Mouse (Mus musculus) midbrain, postnatal 0 days (tissue): ENCODE measurements around the gene Inka1. TPM values are rescaled to one million over a fixed set of nuclear protein-coding genes. Genes with fewer than 3 reads are reported as not detected.

Source experiments
- ATAC-seq: fragments of 200-750 bp; cut with Nextera tagmentation; 2 replicates; pipeline ENCODE4 v1.8.0; 2017; ENCODE audit warnings: moderate number of reproducible peaks, mild to moderate bottlenecking, moderate TSS enrichment, moderate library complexity; ENCODE audit not compliant: low FRiP score
- DNase-seq: peaks from one replicate; pipeline ENCODE4 v3.0.0-alpha.2; 2015; ENCODE audit warnings: low spot score
- H3K27ac ChIP-seq: fragments of 300-500 bp; sonication (generic); 2 replicates; pipeline ENCODE4 v1.5.1; 2014; ENCODE audit warnings: low read depth, mild to moderate bottlenecking, low read length, mixed read lengths
- H3K27me3 ChIP-seq: fragments of 300-500 bp; sonication (generic); 2 replicates; pipeline ENCODE4 v1.6.1; 2014; ENCODE audit warnings: low read length, control low read depth, mixed read lengths; ENCODE audit not compliant: insufficient read depth
- H3K36me3 ChIP-seq: fragments of 300-500 bp; sonication (generic); 2 replicates; pipeline ENCODE4 v1.6.1; 2014; ENCODE audit warnings: low read length, control low read depth, mixed read lengths; ENCODE audit not compliant: insufficient read depth
- H3K4me1 ChIP-seq: fragments of 300-500 bp; sonication (generic); 2 replicates; pipeline ENCODE4 v1.6.1; 2014; ENCODE audit warnings: mild to moderate bottlenecking, control low read depth, antibody characterized with exemption, low read length, mixed read lengths; ENCODE audit not compliant: insufficient read depth
- H3K4me2 ChIP-seq: fragments of 300-500 bp; sonication (generic); 2 replicates; pipeline ENCODE4 v1.6.1; 2014; ENCODE audit warnings: low read depth, mild to moderate bottlenecking, low read length, mixed read lengths; ENCODE audit not compliant: poor library complexity, severe bottlenecking
- H3K4me3 ChIP-seq: fragments of 300-500 bp; sonication (generic); 2 replicates; pipeline ENCODE4 v1.5.1; 2014; ENCODE audit warnings: low read depth, mild to moderate bottlenecking, low read length, moderate library complexity
- H3K9ac ChIP-seq: fragments of 300-500 bp; sonication (generic); replicated peaks from 2 replicates; pipeline ENCODE4 v1.6.1; 2014; ENCODE audit warnings: mild to moderate bottlenecking, low read length, moderate library complexity, mixed read lengths; ENCODE audit not compliant: poor library complexity, severe bottlenecking
- H3K9me3 ChIP-seq: fragments of 300-500 bp; sonication (generic); 2 replicates; pipeline ENCODE4 v1.6.1; 2016; ENCODE audit warnings: low read length, control low read depth
- CTCF ChIP-seq: IDR thresholded peaks from 2 replicates; pipeline ENCODE4 v1.5.1; 2016; ENCODE audit warnings: antibody characterized with exemption, mild to moderate bottlenecking
- WGBS: fragments of 180-500 bp; shearing (Covaris S2); extraction: QIAGEN DNeasy Blood & Tissue Kit; methylation state at CpG from one replicate; pipeline ENCODE4 v1.1.7; 2014; 5-methylcytosine and 5-hydroxymethylcytosine counted together
- polyA plus RNA-seq: library from polyadenylated mRNA; unstranded; fragments of >200 nt; fragmentation: Nextera tagmentation; extraction: Ambion mirVana; gene quantifications from 2 replicates; pipeline ENCODE4 v1.2.1, GENCODE M21; 2015
- total RNA-seq: library from RNA; depleted of rRNA; stranded (reverse); fragments of >200 nt; gene quantifications from 2 replicates; pipeline ENCODE4 v1.2.3, GENCODE M21; 2014

Inka1 gene
- total and polyA plus RNA-seq, 2 experiments from 2014 or later, result 14.8 to 16.2 TPM

DNA sequence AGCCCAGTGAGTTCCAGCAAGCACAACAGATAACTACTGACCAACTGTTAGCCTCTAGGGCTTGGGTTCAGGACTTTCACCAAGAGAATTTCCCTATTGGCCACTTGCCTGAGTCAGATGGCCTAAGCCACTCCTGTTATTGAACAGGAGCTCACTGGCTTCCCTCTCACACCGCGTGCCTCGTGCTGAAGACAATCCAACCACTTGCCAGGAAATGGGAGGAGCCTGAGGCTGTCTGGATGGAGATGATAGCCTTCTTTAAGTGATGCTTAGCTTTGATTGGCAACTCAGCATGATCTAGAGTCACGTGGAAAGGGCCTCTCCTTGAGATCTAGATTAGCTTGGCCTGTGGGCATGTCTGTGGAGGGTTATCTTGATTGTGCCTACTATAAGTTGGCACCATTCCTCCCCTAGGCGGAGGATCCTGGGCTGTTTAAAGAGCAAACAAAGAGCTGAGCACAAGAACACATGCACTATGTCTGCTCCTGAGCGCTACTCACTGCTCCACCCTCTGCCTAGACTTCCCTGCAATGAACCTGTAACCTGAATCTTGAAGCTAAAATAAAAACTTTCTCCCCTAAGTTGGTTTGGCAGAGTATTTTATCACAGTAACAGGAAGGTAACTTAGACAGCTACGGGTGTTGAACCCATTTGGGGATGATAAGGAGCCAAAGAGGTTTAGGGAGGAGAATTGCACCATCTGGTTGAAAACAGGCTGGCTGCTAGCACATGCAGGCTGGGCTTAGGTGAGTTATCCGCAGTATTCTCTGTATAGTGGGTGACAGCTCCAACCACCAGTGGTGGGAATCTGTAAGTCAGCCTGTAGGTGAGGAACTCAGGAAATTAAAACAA, 13.8 kb downstream of the Inka1 start:
- no peak overlapping the region for H3K9ac ChIP-seq
- no peak for TF ChIP-seq CTCF
- H3K4me1 ChIP-seq, result no peaks in the 10 kb centered on the region
- no peak overlapping the region for H3K4me3 ChIP-seq
- 87% methylated on average over 8 of the region's 8 CpGs for WGBS
- H3K27ac ChIP-seq, result no peak overlapping the region
- ATAC-seq, result no peak
- no peak overlapping the region for H3K4me2 ChIP-seq
- no peaks in the 10 kb centered on the region for H3K27me3 ChIP-seq
- no peak for DNase-seq
- H3K36me3 ChIP-seq, result peaks cover 6% of the 10 kb centered on the region; the same call in 1 of the 2 replicates
- no peaks in the 10 kb centered on the region for H3K9me3 ChIP-seq

DNA sequence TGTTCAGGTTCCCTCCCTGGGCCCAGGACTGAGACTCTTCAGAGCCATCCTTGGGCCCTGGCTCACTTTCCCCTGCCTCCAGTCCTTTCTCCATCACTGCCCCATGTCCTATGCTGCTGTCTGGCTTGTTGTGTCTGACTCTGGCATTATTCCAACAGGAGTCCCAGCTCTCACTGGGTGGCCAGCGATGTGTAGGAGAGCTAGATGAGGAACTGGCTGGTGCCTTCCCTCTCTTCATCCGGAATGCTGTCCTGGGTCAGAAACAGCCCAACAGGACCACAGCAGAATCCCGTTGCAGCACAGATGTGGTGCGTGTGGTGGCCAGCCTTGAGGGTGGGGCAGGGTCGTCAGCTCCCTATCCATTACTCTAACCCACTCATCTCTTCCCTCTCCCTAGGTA, 15.4 kb downstream of the Inka1 start:
- Histone ChIP-seq H3K36me3 (peaks cover 6% of the 10 kb centered on the region; the same call in 1 of the 2 replicates), H3K4me2 (no peak overlapping the region), H3K9ac (no peak overlapping the region), H3K27me3 (no peaks in the 10 kb centered on the region), H3K4me1 (no peaks in the 10 kb centered on the region), H3K27ac (no peak overlapping the region), H3K4me3 (no peak overlapping the region), H3K9me3 (no peaks in the 10 kb centered on the region)
- DNase-seq (no peak), ATAC-seq (no peak)
- 80% methylated on average over 5 of the region's 5 CpGs for WGBS
- no peak for TF ChIP-seq CTCF

DNA sequence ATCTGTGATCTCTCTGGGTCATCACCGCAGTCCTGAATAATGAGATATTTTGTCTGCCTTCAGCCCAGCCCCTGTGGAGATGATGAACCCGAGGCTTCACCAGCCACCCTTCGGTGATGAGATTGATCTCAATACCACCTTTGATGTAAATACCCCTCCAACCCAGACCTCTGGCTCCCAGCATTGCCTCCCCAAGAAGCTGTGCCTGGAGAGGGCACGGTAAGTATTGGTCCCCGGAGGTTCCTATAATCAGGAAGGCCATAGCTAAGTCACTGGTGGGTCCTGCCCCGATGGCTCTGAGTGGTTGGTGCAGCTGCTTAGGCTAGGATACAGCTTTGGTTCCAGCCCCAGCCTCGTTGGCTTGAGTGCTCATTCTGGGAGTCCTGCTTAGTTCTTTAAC, 17.1 kb downstream of the Inka1 start:
- H3K4me1 ChIP-seq, result no peaks in the 10 kb centered on the region
- H3K27ac ChIP-seq, result no peak overlapping the region
- H3K9me3 ChIP-seq, result no peaks in the 10 kb centered on the region
- no peak for TF ChIP-seq CTCF
- 91% methylated on average over 7 of the region's 7 CpGs for WGBS
- peaks cover 6% of the 10 kb centered on the region; the same call in 1 of the 2 replicates for H3K36me3 ChIP-seq
- no peak overlapping the region for H3K4me2 ChIP-seq
- DNase-seq (no peak), ATAC-seq (no peak)
- H3K9ac ChIP-seq, result no peak overlapping the region
- H3K27me3 ChIP-seq, result no peaks in the 10 kb centered on the region
- H3K4me3 ChIP-seq, result no peak overlapping the region

DNA sequence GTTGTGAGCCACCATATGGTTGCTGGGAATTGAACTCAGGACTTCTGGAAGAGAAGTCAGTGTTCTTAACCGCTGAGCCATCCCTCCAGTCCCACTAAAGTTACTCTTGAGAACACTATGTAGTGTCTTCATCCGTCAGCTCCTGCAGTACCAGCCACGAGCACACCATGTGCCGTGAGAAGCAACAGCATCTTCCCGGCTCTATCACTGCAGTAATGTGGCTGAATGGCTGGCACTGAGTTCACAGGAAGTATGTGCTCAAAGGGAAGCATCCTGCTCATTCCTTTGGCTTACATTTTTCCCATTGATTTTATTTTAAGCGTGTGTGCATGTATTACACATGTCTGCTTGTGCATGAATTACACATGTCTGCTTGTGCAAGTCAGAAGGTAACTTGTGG, 18.2 kb downstream of the Inka1 start:
- Histone ChIP-seq H3K36me3 (peaks cover 6% of the 10 kb centered on the region; the same call in 1 of the 2 replicates), H3K4me2 (no peak overlapping the region), H3K4me1 (peaks cover under 1% of the 10 kb centered on the region), H3K27me3 (no peaks in the 10 kb centered on the region), H3K4me3 (no peak overlapping the region), H3K9ac (no peak overlapping the region), H3K9me3 (no peaks in the 10 kb centered on the region), H3K27ac (no peak overlapping the region)
- ATAC-seq, result no peak
- DNase-seq, result no peak
- TF ChIP-seq CTCF, result no peak
- 83% methylated on average over 6 of the region's 6 CpGs for WGBS

DNA sequence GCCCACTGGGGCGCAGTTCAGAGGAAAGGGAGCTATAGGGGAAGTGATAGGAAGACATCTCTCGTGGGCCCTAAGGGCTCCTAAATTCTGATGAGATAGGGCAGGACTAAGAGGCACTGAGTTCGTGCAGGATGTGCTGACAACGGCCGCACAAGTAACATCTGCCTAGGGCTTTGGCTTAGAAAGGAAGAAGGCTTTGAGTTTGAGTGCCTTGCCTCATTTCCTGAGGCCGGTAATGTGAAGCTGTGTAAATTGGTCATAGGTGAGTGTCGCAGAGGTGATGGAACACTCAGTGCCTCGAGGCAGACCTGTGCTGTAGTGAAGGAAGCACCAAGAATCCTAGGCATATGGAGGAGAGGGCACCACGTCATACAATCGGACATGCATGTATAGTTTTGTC, 19.0 kb downstream of the Inka1 start:
- H3K4me2 ChIP-seq, result no peak overlapping the region
- peaks cover 3% of the 10 kb centered on the region; the same call in 1 of the 2 replicates for H3K36me3 ChIP-seq
- WGBS, result 90% methylated on average over 10 of the region's 10 CpGs
- ATAC-seq, result no peak
- no peak for DNase-seq
- H3K4me1 ChIP-seq, result peaks cover 8% of the 10 kb centered on the region
- no peak overlapping the region for H3K27ac ChIP-seq
- H3K9me3 ChIP-seq, result no peaks in the 10 kb centered on the region
- H3K27me3 ChIP-seq, result no peaks in the 10 kb centered on the region
- no peak overlapping the region for H3K4me3 ChIP-seq
- no peak overlapping the region for H3K9ac ChIP-seq
- TF ChIP-seq CTCF, result no peak

DNA sequence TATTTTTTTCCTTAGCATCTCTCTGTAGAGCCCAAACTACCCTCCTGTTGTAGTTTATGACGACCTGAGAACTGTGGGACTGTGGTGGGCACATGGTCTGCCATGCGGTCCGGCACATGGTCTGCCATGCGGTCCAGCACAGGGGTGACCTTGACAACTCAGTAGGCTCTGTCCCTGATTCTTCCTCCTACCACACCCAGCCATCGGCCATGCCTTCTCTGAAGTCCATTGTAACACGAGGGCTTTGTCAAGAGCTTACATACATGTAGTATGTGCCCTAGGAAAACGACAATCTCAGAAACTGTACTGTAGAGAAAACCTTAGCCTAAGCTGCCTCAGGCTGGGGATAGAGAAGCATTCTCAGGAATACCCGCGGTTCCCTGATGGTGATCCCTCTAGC, 21.0 kb downstream of the Inka1 start:
- TF ChIP-seq CTCF, result no peak
- Histone ChIP-seq H3K4me2 (no peak overlapping the region), H3K36me3 (no peaks in the 10 kb centered on the region; the same call in 1 of the 2 replicates)

More for the DNA sequence above, 21.0 kb downstream of the Inka1 start:
- no peak overlapping the region for H3K9ac ChIP-seq
- no peak overlapping the region for H3K4me3 ChIP-seq
- no peaks in the 10 kb centered on the region for H3K27me3 ChIP-seq
- 92% methylated on average over 9 of the region's 9 CpGs for WGBS
- DNase-seq (no peak), ATAC-seq (no peak)
- H3K9me3 ChIP-seq, result no peaks in the 10 kb centered on the region
- peaks cover 20% of the 10 kb centered on the region for H3K4me1 ChIP-seq
- H3K27ac ChIP-seq, result no peak overlapping the region
